Mouse (Mus musculus) hindbrain, embryonic 11.5 days (tissue): ENCODE data around the gene Sebox. TPM values are rescaled to one million over a fixed set of nuclear protein-coding genes. Genes with fewer than 3 reads are reported as not detected.
"Not testable (repeated sequence)": the region's sequence is repeated elsewhere in the genome, so short reads cannot be mapped to it uniquely, and the experiment has no call there.

Source experiments
- ATAC-seq: fragments of 200-750 bp; cut with Nextera tagmentation; 2 replicates; pipeline ENCODE4 v1.8.0; 2017; ENCODE audit warnings: mild to moderate bottlenecking, moderate TSS enrichment, moderate library complexity; ENCODE audit not compliant: low FRiP score
- DNase-seq: peaks from one replicate; pipeline ENCODE4 v3.0.0-alpha.2; 2015; ENCODE audit warnings: low spot score
- H3K27ac ChIP-seq: fragments of 300-500 bp; sonication (generic); 2 replicates; pipeline ENCODE4 v1.5.1; 2014; ENCODE audit warnings: mild to moderate bottlenecking, low read depth, low read length
- H3K27me3 ChIP-seq: fragments of 300-500 bp; sonication (generic); 2 replicates; pipeline ENCODE4 v1.6.1; 2014; ENCODE audit warnings: mild to moderate bottlenecking, low read length, moderate library complexity, mixed read lengths; ENCODE audit not compliant: control insufficient read depth, insufficient read depth
- H3K36me3 ChIP-seq: fragments of 300-500 bp; sonication (generic); 2 replicates; pipeline ENCODE4 v1.6.1; 2014; ENCODE audit warnings: mild to moderate bottlenecking, low read length, moderate library complexity, mixed read lengths; ENCODE audit not compliant: control insufficient read depth, insufficient read depth
- H3K4me1 ChIP-seq: fragments of 300-500 bp; sonication (generic); replicated peaks from 2 replicates; pipeline ENCODE4 v1.6.1; 2014; ENCODE audit warnings: low read length, mixed read lengths; ENCODE audit not compliant: control insufficient read depth, insufficient read depth
- H3K4me2 ChIP-seq: fragments of 300-500 bp; sonication (generic); replicated peaks from 2 replicates; pipeline ENCODE4 v1.6.1; 2014; ENCODE audit warnings: mild to moderate bottlenecking, low read depth, low read length
- H3K4me3 ChIP-seq: fragments of 300-500 bp; sonication (generic); 2 replicates; pipeline ENCODE4 v1.5.1; 2014; ENCODE audit warnings: low read depth, low read length
- H3K9ac ChIP-seq: fragments of 300-500 bp; sonication (generic); 2 replicates; pipeline ENCODE4 v1.6.1; 2014; ENCODE audit warnings: low read depth, low read length
- H3K9me3 ChIP-seq: fragments of 300-500 bp; sonication (generic); 2 replicates; pipeline ENCODE4 v1.6.1; 2016; ENCODE audit warnings: low read length; ENCODE audit not compliant: control insufficient read depth
- WGBS: fragments of 180-500 bp; shearing (Covaris S2); extraction: QIAGEN DNeasy Blood & Tissue Kit; methylation state at CpG from one replicate; pipeline ENCODE4 v1.1.7; 2014; 5-methylcytosine and 5-hydroxymethylcytosine counted together
- polyA plus RNA-seq: library from polyadenylated mRNA; unstranded; fragments of >200 nt; fragmentation: Nextera tagmentation; extraction: Ambion mirVana; gene quantifications from 2 replicates; pipeline ENCODE4 v1.2.1, GENCODE M21; 2014

The Sebox gene
- polyA plus RNA-seq, 1 experiment from 2014 or later, result not detected

GRCm38 (mm10) chr11:78522481-78522997, 19.3 kb downstream of the Sebox start:
- Histone ChIP-seq H3K9me3 (no peaks in the 10 kb centered on the region), H3K9ac (no peak overlapping the region), H3K27ac (no peak overlapping the region), H3K4me2 (no peak overlapping the region), H3K36me3 (peaks cover 17% of the 10 kb centered on the region), H3K27me3 (no peaks in the 10 kb centered on the region), H3K4me1 (no peaks in the 10 kb centered on the region), H3K4me3 (no peak overlapping the region)
- DNase-seq (no peak), ATAC-seq (no peak)
- 89% methylated on average over 1 of the region's 1 CpGs for WGBS

- H3K36me3 ChIP-seq, result peaks cover 14% of the 10 kb centered on the region
- H3K27ac ChIP-seq, result no peak overlapping the region
- no peaks in the 10 kb centered on the region for H3K27me3 ChIP-seq
- ATAC-seq (no peak), DNase-seq (no peak)
- H3K9ac ChIP-seq, result no peak overlapping the region
- H3K4me3 ChIP-seq, result no peak overlapping the region
- no peaks in the 10 kb centered on the region for H3K9me3 ChIP-seq
- no peak overlapping the region for H3K4me2 ChIP-seq
- H3K4me1 ChIP-seq, result no peaks in the 10 kb centered on the region
- 64% methylated on average over 9 of the region's 9 CpGs for WGBS
Observed at GRCm38 (mm10) chr11:78523241-78523955, 20.2 kb downstream of the Sebox start.

- no peaks in the 10 kb centered on the region for H3K4me1 ChIP-seq
- H3K4me2 ChIP-seq, result no peak overlapping the region
- no peak overlapping the region for H3K9ac ChIP-seq
- H3K27ac ChIP-seq, result no peak overlapping the region
- H3K9me3 ChIP-seq, result no peaks in the 10 kb centered on the region
- no peaks in the 10 kb centered on the region for H3K27me3 ChIP-seq
- ATAC-seq (no peak), DNase-seq (no peak)
- WGBS, result 91% methylated on average over 2 of the region's 2 CpGs
- peaks cover 12% of the 10 kb centered on the region for H3K36me3 ChIP-seq
- no peak overlapping the region for H3K4me3 ChIP-seq
Observed at GRCm38 (mm10) chr11:78524838-78525237, 21.6 kb downstream of the Sebox start.

GRCm38 (mm10) chr11:78528714-78529113, 25.5 kb downstream of the Sebox start:
- peaks cover 4% of the 10 kb centered on the region; the same call in 1 of the 2 replicates for H3K36me3 ChIP-seq

GRCm38 (mm10) chr11:78530001-78530400, 26.8 kb downstream of the Sebox start:
- no peak overlapping the region for H3K4me3 ChIP-seq
- H3K27me3 ChIP-seq, result no peaks in the 10 kb centered on the region
- ATAC-seq, result no peak
- no peaks in the 10 kb centered on the region for H3K9me3 ChIP-seq
- no peak overlapping the region for H3K27ac ChIP-seq
- no peaks in the 10 kb centered on the region; the same call in 1 of the 2 replicates for H3K4me1 ChIP-seq
- no peak for DNase-seq
- WGBS, result 91% methylated on average over 12 of the region's 12 CpGs
- H3K36me3 ChIP-seq, result peaks cover 1% of the 10 kb centered on the region; the same call in 1 of the 2 replicates
- no peak overlapping the region for H3K4me2 ChIP-seq
- no peak overlapping the region for H3K9ac ChIP-seq

More at GRCm38 (mm10) chr11:78528714-78529113, 25.5 kb downstream of the Sebox start:
- ATAC-seq (no peak), DNase-seq (no peak)
- Histone ChIP-seq H3K9ac (no peak overlapping the region), H3K4me3 (no peak overlapping the region), H3K27ac (no peak overlapping the region), H3K27me3 (no peaks in the 10 kb centered on the region), H3K4me2 (no peak overlapping the region), H3K4me1 (no peaks in the 10 kb centered on the region), H3K9me3 (no peaks in the 10 kb centered on the region)
- 82% methylated on average over 9 of the region's 9 CpGs for WGBS

GRCm38 (mm10) chr11:78531046-78531445, 27.8 kb downstream of the Sebox start:
- Histone ChIP-seq H3K27me3 (no peaks in the 10 kb centered on the region), H3K4me1 (no peaks in the 10 kb centered on the region; the same call in 1 of the 2 replicates), H3K9ac (no peak overlapping the region), H3K4me3 (no peak overlapping the region), H3K36me3 (no peaks in the 10 kb centered on the region; the same call in 1 of the 2 replicates), H3K9me3 (no peaks in the 10 kb centered on the region), H3K4me2 (no peak overlapping the region), H3K27ac (no peak overlapping the region)
- DNase-seq (no peak), ATAC-seq (no peak)
- 84% methylated on average over 6 of the region's 6 CpGs for WGBS

GRCm38 (mm10) chr11:78531515-78531914, 28.3 kb downstream of the Sebox start:
- not testable (repeated sequence) for ATAC-seq, H3K4me1 ChIP-seq, H3K27ac ChIP-seq, H3K9ac ChIP-seq, H3K27me3 ChIP-seq, H3K4me2 ChIP-seq, H3K36me3 ChIP-seq, H3K4me3 ChIP-seq, DNase-seq, H3K9me3 ChIP-seq
- WGBS, result 94% methylated on average over 9 of the region's 10 CpGs

- Histone ChIP-seq H3K9me3 (no peaks in the 10 kb centered on the region), H3K27me3 (no peaks in the 10 kb centered on the region), H3K4me2 (no peak overlapping the region), H3K9ac (no peak overlapping the region), H3K4me3 (no peak overlapping the region), H3K27ac (no peak overlapping the region), H3K4me1 (peaks cover 2% of the 10 kb centered on the region), H3K36me3 (no peaks in the 10 kb centered on the region)
- ATAC-seq (no peak), DNase-seq (no peak)
- 88% methylated on average over 4 of the region's 4 CpGs for WGBS
Observed at GRCm38 (mm10) chr11:78534516-78534915, 31.3 kb downstream of the Sebox start.
